Mouse (Mus musculus): ENCODE measurements around the gene Gm10382.
A peak's percentile ranks its signal among the peaks of the same experiment; 100 is the strongest.

Gm10382 gene

GRCm38 (mm10) chr5:125389131-125389578 lies at the start of gene Gm10382:
Gene Gm10382 (plus strand): TSS chr5:125389322.
- DNase-seq, result peak; percentile 92

GRCm38 (mm10) chr5:125339851-125340531 lies 49.1 kb upstream of the Gm10382 start:
- no peak for DNase-seq

- DNase-seq, result peak; percentile 94
Observed at GRCm38 (mm10) chr5:125340547-125341262, 48.4 kb upstream of the Gm10382 start, which contains the start of gene Scarb1. Gene Scarb1 (minus strand): TSS chr5:125341094.

GRCm38 (mm10) chr5:125341459-125342090 lies 47.5 kb upstream of the Gm10382 start:
- DNase-seq, result no peak

- no peak for DNase-seq
Observed at GRCm38 (mm10) chr5:125344296-125344695, 44.8 kb upstream of the Gm10382 start.

- no peak for DNase-seq
Observed at GRCm38 (mm10) chr5:125348067-125348466, 41.1 kb upstream of the Gm10382 start.

GRCm38 (mm10) chr5:125348487-125348886 lies 40.6 kb upstream of the Gm10382 start:
- peak; percentile 55 for DNase-seq

- DNase-seq, result no peak
Observed at GRCm38 (mm10) chr5:125349391-125349790, 39.7 kb upstream of the Gm10382 start.

GRCm38 (mm10) chr5:125351057-125351456 lies 38.1 kb upstream of the Gm10382 start:
- no peak for DNase-seq

- DNase-seq, result no peak
Observed at GRCm38 (mm10) chr5:125351939-125352338, 37.2 kb upstream of the Gm10382 start.

- DNase-seq, result no peak
Observed at GRCm38 (mm10) chr5:125352781-125353294, 36.3 kb upstream of the Gm10382 start.

- no peak for DNase-seq
Observed at GRCm38 (mm10) chr5:125354885-125355492, 34.1 kb upstream of the Gm10382 start.

- no peak for DNase-seq
Observed at GRCm38 (mm10) chr5:125355650-125356049, 33.5 kb upstream of the Gm10382 start.

GRCm38 (mm10) chr5:125357543-125358269 lies 31.4 kb upstream of the Gm10382 start:
- no peak for DNase-seq

- DNase-seq, result no peak
Observed at GRCm38 (mm10) chr5:125358270-125358608, 30.9 kb upstream of the Gm10382 start.

GRCm38 (mm10) chr5:125360566-125360965 lies 28.6 kb upstream of the Gm10382 start:
- DNase-seq, result peak; percentile 46

- no peak for DNase-seq
Observed at GRCm38 (mm10) chr5:125360981-125361510, 28.1 kb upstream of the Gm10382 start.

- peak; percentile 90 for DNase-seq
Observed at GRCm38 (mm10) chr5:125363894-125364293, 25.2 kb upstream of the Gm10382 start.

- DNase-seq, result no peak
Observed at GRCm38 (mm10) chr5:125364851-125365429, 24.2 kb upstream of the Gm10382 start.

- DNase-seq, result no peak
Observed at GRCm38 (mm10) chr5:125368156-125368555, 21.0 kb upstream of the Gm10382 start.

GRCm38 (mm10) chr5:125368568-125368967 lies 20.6 kb upstream of the Gm10382 start:
- peak; percentile 80 for DNase-seq
